In the genomic region with DNA sequence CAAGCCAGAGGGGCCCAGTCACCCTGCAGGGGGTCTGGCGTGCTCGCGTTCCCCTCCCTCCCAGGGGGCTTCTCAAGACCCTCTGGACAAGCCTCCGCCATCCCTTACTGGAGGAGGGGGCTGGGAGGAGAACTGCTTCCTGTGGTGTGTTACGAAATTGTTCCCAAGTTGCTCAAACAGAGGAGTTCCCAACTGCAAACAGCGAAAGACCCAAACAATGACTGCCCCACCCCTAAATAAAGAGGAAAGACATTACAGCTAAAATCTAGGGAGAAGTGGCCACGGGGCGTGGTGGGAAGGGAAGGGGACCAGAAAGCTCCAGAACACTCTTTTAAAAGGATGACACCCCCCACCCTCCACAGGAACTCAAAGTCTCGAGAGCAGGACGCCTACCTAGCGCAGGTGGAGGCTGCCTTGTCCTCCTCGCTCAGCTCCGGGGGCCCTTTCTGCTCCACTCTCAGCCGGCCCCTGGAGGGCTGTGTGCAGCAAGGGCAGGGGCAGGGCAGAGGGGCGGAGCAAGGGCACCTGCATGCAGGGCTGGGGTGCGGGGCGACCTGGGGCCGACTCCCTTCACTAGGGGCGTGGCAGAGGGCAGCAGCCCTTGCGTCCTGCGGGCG, we compare ENCODE assay signal across 1 mouse cellular context.
TF ChIP-seq lines count a peak whose summit lies in the region.

No protein-coding gene starts in this region.

TF ChIP-seq in CH12.LX, 34 proteins besides CTCF, POLR2A, EP300 and RAD21:
- TF ChIP-seq SMC3 (IDR thresholded peaks at IDR 0.05; ENCODE audit: low read depth, low read length) (peak; percentile 4; the same call in 1 of the 2 replicates), PAX5 (IDR thresholded peaks at IDR 0.05; ENCODE audit: low read length) (no peak), MXI1 (IDR thresholded peaks at IDR 0.05; ENCODE audit: low read depth, low read length) (peak; percentile 4; the same call in 1 of the 2 replicates), USF1 (IDR thresholded peaks at IDR 0.05; ENCODE audit: low read depth, low read length) (no peak), TCF12 (IDR thresholded peaks at IDR 0.05; ENCODE audit: low read depth, low read length) (peak; percentile 60; the same call in 1 of the 2 replicates), BHLHE40 (IDR thresholded peaks at IDR 0.05; ENCODE audit: low read depth, low read length) (peak; percentile 33), UBTF (IDR thresholded peaks at IDR 0.05; ENCODE audit: low read depth, low read length) (no peak; the same call in 1 of the 2 replicates), ZMIZ1 (IDR thresholded peaks at IDR 0.05; ENCODE audit: low read depth, low read length) (peak; percentile 41), MYC (IDR thresholded peaks at IDR 0.05; ENCODE audit: low read depth, low read length) (no peak), TBP (conservative IDR thresholded peaks at IDR 0.05; ENCODE audit: low read depth, low read length) (no peak), KAT2A (IDR thresholded peaks at IDR 0.05; ENCODE audit: insufficient replicate concordance, low read length) (no peak), GABPA (IDR thresholded peaks at IDR 0.05; ENCODE audit: insufficient replicate concordance, low read depth, low read length) (no peak), IRF4 (IDR thresholded peaks at IDR 0.05; ENCODE audit: low read depth, low read length) (peak; percentile 21; the same call in 1 of the 2 replicates), ELF1 (IDR thresholded peaks at IDR 0.05; ENCODE audit: low read depth, low read length) (0 out of 2 replicates have a peak, but pooled peaks have one; percentile 8), MAZ (IDR thresholded peaks at IDR 0.05; ENCODE audit: low read depth, low read length) (peak; percentile 44; the same call in 1 of the 2 replicates)
